Mouse (Mus musculus) neural tube, embryonic 12.5 days (tissue): Measurements from ENCODE around the gene Pgc. TPM values are rescaled to one million over a fixed set of nuclear protein-coding genes. Genes with fewer than 3 reads are reported as not detected.

ENCODE experiments used
- ATAC-seq: fragments of 200-750 bp; cut with Nextera tagmentation; 2 replicates; pipeline ENCODE4 v1.8.0; 2017; ENCODE audit warnings: low read depth, mild to moderate bottlenecking, moderate TSS enrichment, moderate library complexity; ENCODE audit not compliant: low FRiP score
- H3K27ac ChIP-seq: fragments of 300-500 bp; sonication (generic); 2 replicates; pipeline ENCODE4 v1.5.1; 2016
- H3K27me3 ChIP-seq: fragments of 300-500 bp; sonication (generic); replicated peaks from 2 replicates; pipeline ENCODE4 v1.6.1; 2016; ENCODE audit warnings: mild to moderate bottlenecking
- H3K36me3 ChIP-seq: fragments of 300-500 bp; sonication (generic); 2 replicates; pipeline ENCODE4 v1.6.1; 2016; ENCODE audit warnings: mild to moderate bottlenecking
- H3K4me1 ChIP-seq: fragments of 300-500 bp; sonication (generic); 2 replicates; pipeline ENCODE4 v1.6.1; 2016
- H3K4me2 ChIP-seq: fragments of 300-500 bp; sonication (generic); replicated peaks from 2 replicates; pipeline ENCODE4 v1.6.1; 2016; ENCODE audit warnings: mild to moderate bottlenecking
- H3K4me3 ChIP-seq: fragments of 300-500 bp; sonication (generic); 2 replicates; pipeline ENCODE4 v1.5.1; 2016
- H3K9ac ChIP-seq: fragments of 300-500 bp; sonication (generic); 2 replicates; pipeline ENCODE4 v1.6.1; 2016; ENCODE audit warnings: mild to moderate bottlenecking
- H3K9me3 ChIP-seq: fragments of 300-500 bp; sonication (generic); 2 replicates; pipeline ENCODE4 v1.6.1; 2016; ENCODE audit warnings: mild to moderate bottlenecking
- WGBS: fragments of 180-500 bp; shearing (Covaris S2); methylation state at CpG from one replicate; pipeline ENCODE4 v1.1.7; 2016; 5-methylcytosine and 5-hydroxymethylcytosine counted together
- polyA plus RNA-seq: library from polyadenylated mRNA; unstranded; fragments of >200 nt; fragmentation: Nextera tagmentation; extraction: Ambion mirVana; gene quantifications from 2 replicates; pipeline ENCODE4 v1.2.1, GENCODE M21; 2016

Gene Pgc
- polyA plus RNA-seq, 1 experiment from 2014 or later: not detected

- no peak overlapping the region for H3K27ac ChIP-seq
- no peak overlapping the region for H3K4me3 ChIP-seq
- no peak overlapping the region for H3K4me2 ChIP-seq
- H3K36me3 ChIP-seq: no peaks in the 10 kb centered on the region
- 86% methylated on average over 10 of the region's 10 CpGs for WGBS
- H3K9me3 ChIP-seq: no peaks in the 10 kb centered on the region
- H3K27me3 ChIP-seq: no peaks in the 10 kb centered on the region
- no peaks in the 10 kb centered on the region for H3K4me1 ChIP-seq
- ATAC-seq: no peak
- H3K9ac ChIP-seq: no peak overlapping the region
Measured at GRCm38 (mm10) chr17:47780470-47780869, 53.8 kb downstream of the Pgc start.

- ATAC-seq: no peak
- Histone ChIP-seq H3K4me3 (no peak overlapping the region), H3K9ac (no peak overlapping the region), H3K4me1 (no peaks in the 10 kb centered on the region), H3K36me3 (no peaks in the 10 kb centered on the region), H3K27ac (no peak overlapping the region), H3K9me3 (no peaks in the 10 kb centered on the region), H3K27me3 (no peaks in the 10 kb centered on the region; the same call in 1 of the 2 replicates), H3K4me2 (no peak overlapping the region)
- 86% methylated on average over 3 of the region's 3 CpGs for WGBS
Measured at GRCm38 (mm10) chr17:47782486-47782885, 55.8 kb downstream of the Pgc start.

- Histone ChIP-seq H3K4me1 (peaks cover 9% of the 10 kb centered on the region), H3K9ac (no peak overlapping the region), H3K27ac (no peak overlapping the region), H3K9me3 (no peaks in the 10 kb centered on the region), H3K4me3 (no peak overlapping the region), H3K36me3 (no peaks in the 10 kb centered on the region), H3K4me2 (no peak overlapping the region), H3K27me3 (no peaks in the 10 kb centered on the region; the same call in 1 of the 2 replicates)
- 84% methylated on average over 8 of the region's 8 CpGs for WGBS
- no peak for ATAC-seq
Measured at GRCm38 (mm10) chr17:47783445-47784223, 57.0 kb downstream of the Pgc start.

Other genes starting within 250 kb of the Pgc start
- 28.7 and 30.3 TPM in 2 replicates for gene Taf8, start 224.6 kb upstream of the Pgc start, polyA plus RNA-seq
- 146 and 152 TPM in 2 replicates for gene Ccnd3, start 221.8 kb upstream of the Pgc start, polyA plus RNA-seq
- 32.5 and 35.9 TPM in 2 replicates for gene Bysl, start 115.3 kb upstream of the Pgc start, polyA plus RNA-seq
- 39.7 and 41.6 TPM in 2 replicates for gene Med20, start 115.3 kb upstream of the Pgc start, polyA plus RNA-seq
- 2.0 and 2.4 TPM in 2 replicates for gene Gm20517, start 115.3 kb upstream of the Pgc start, polyA plus RNA-seq
- gene Usp49, start 96.2 kb upstream of the Pgc start, polyA plus RNA-seq: 10.4 and 12.5 TPM in 2 replicates
- 327 and 354 TPM in 2 replicates for gene Tomm6, start 38.5 kb upstream of the Pgc start, polyA plus RNA-seq
- 22.7 and 24.1 TPM in 2 replicates for gene Frs3, start 37.8 kb upstream of the Pgc start, polyA plus RNA-seq
- gene Gm21981, start 32.4 kb upstream of the Pgc start, polyA plus RNA-seq: 0.28 and 0.54 TPM in 2 replicates
- gene Prickle4, start 32.1 kb upstream of the Pgc start, polyA plus RNA-seq: 0.86 and 1.3 TPM in 2 replicates
- 3.8 and 4.5 TPM in 2 replicates for gene Tfeb, start 10.2 kb downstream of the Pgc start, polyA plus RNA-seq
- 12.9 and 13.9 TPM in 2 replicates for gene Mdfi, start 107.8 kb downstream of the Pgc start, polyA plus RNA-seq
- gene Foxp4, start 197.8 kb downstream of the Pgc start, polyA plus RNA-seq: 30.4 and 31.8 TPM in 2 replicates